Mouse (Mus musculus) limb, embryonic 10.5 days (tissue): ENCODE measurements around the gene Inpp5b. TPM values are rescaled to one million over a fixed set of nuclear protein-coding genes. Genes with fewer than 3 reads are reported as not detected.

ENCODE experiments used
- DNase-seq: peaks from one replicate; pipeline ENCODE4 v3.0.0-alpha.2; 2017; ENCODE audit warnings: low spot score
- H3K27ac ChIP-seq: fragments of 300-500 bp; sonication (generic); 2 replicates; pipeline ENCODE4 v1.5.1; 2016; ENCODE audit warnings: mild to moderate bottlenecking
- H3K27me3 ChIP-seq: fragments of 300-500 bp; sonication (generic); 2 replicates; pipeline ENCODE4 v1.6.1; 2016; ENCODE audit warnings: low read depth, mild to moderate bottlenecking; ENCODE audit not compliant: poor library complexity, severe bottlenecking
- H3K36me3 ChIP-seq: fragments of 300-500 bp; sonication (generic); 2 replicates; pipeline ENCODE4 v1.6.1; 2016; ENCODE audit warnings: mild to moderate bottlenecking, moderate library complexity
- H3K4me1 ChIP-seq: fragments of 300-500 bp; sonication (generic); 2 replicates; pipeline ENCODE4 v1.6.1; 2016
- H3K4me3 ChIP-seq: fragments of 300-500 bp; sonication (generic); 2 replicates; pipeline ENCODE4 v1.5.1; 2016; ENCODE audit warnings: mild to moderate bottlenecking, moderate library complexity
- H3K9me3 ChIP-seq: fragments of 300-500 bp; sonication (generic); replicated peaks from 2 replicates; pipeline ENCODE4 v1.6.1; 2016; ENCODE audit warnings: mild to moderate bottlenecking
- WGBS: fragments of 180-500 bp; shearing (Covaris S2); methylation state at CpG from one replicate; pipeline ENCODE4 v1.1.7; 2016; 5-methylcytosine and 5-hydroxymethylcytosine counted together
- polyA plus RNA-seq: library from polyadenylated mRNA; unstranded; fragments of >200 nt; fragmentation: Nextera tagmentation; extraction: Ambion mirVana; gene quantifications from 2 replicates; pipeline ENCODE4 v1.2.1, GENCODE M21; 2016

Inpp5b gene
- polyA plus RNA-seq, 1 experiment from 2014 or later: 22.8 TPM

GRCm38 (mm10) chr4:124811347-124811975 lies 69.8 kb downstream of the Inpp5b start:
- no peak overlapping the region for H3K27ac ChIP-seq
- 81% methylated on average over 9 of the region's 9 CpGs for WGBS
- no peak overlapping the region for H3K4me3 ChIP-seq
- no peaks in the 10 kb centered on the region for H3K4me1 ChIP-seq
- H3K36me3 ChIP-seq: peaks cover 65% of the 10 kb centered on the region
- no peak for DNase-seq
- H3K9me3 ChIP-seq: no peaks in the 10 kb centered on the region
- no peaks in the 10 kb centered on the region for H3K27me3 ChIP-seq

GRCm38 (mm10) chr4:124815901-124816300 lies 74.3 kb downstream of the Inpp5b start:
- H3K9me3 ChIP-seq: no peaks in the 10 kb centered on the region
- no peaks in the 10 kb centered on the region for H3K27me3 ChIP-seq
- 0 out of 2 replicates have a peak, but pooled peaks cover 3% of the 10 kb centered on the region for H3K4me1 ChIP-seq
- DNase-seq: no peak
- peaks cover 44% of the 10 kb centered on the region for H3K36me3 ChIP-seq
- no peak overlapping the region for H3K27ac ChIP-seq
- H3K4me3 ChIP-seq: no peak overlapping the region
- 96% methylated on average over 11 of the region's 11 CpGs for WGBS

- WGBS: 27% methylated on average over 6 of the region's 6 CpGs
- Histone ChIP-seq H3K4me3 (no peak overlapping the region), H3K27me3 (no peaks in the 10 kb centered on the region), H3K27ac (no peak overlapping the region), H3K36me3 (peaks cover 55% of the 10 kb centered on the region), H3K4me1 (0 out of 2 replicates have a peak, but pooled peaks cover 3% of the 10 kb centered on the region), H3K9me3 (no peaks in the 10 kb centered on the region)
- no peak for DNase-seq
These were observed 76.2 kb downstream of the Inpp5b start for GRCm38 (mm10) chr4:124817803-124818202.

GRCm38 (mm10) chr4:124818832-124819231 lies 77.2 kb downstream of the Inpp5b start:
- Histone ChIP-seq H3K27ac (no peak overlapping the region), H3K4me1 (0 out of 2 replicates have a peak, but pooled peaks cover 3% of the 10 kb centered on the region), H3K4me3 (no peak overlapping the region), H3K27me3 (no peaks in the 10 kb centered on the region), H3K9me3 (no peaks in the 10 kb centered on the region), H3K36me3 (peaks cover 56% of the 10 kb centered on the region)
- no peak for DNase-seq
- WGBS: 92% methylated on average over 4 of the region's 4 CpGs

- Histone ChIP-seq H3K4me1 (no peaks in the 10 kb centered on the region), H3K27me3 (no peaks in the 10 kb centered on the region), H3K9me3 (no peaks in the 10 kb centered on the region), H3K27ac (no peak overlapping the region), H3K4me3 (no peak overlapping the region), H3K36me3 (peaks cover 90% of the 10 kb centered on the region)
- no peak for DNase-seq
- 92% methylated on average over 6 of the region's 6 CpGs for WGBS
These were observed 83.3 kb downstream of the Inpp5b start for GRCm38 (mm10) chr4:124824967-124825366.

GRCm38 (mm10) chr4:124825371-124825965 lies 83.8 kb downstream of the Inpp5b start:
- Histone ChIP-seq H3K4me1 (no peaks in the 10 kb centered on the region), H3K4me3 (no peak overlapping the region), H3K9me3 (no peaks in the 10 kb centered on the region), H3K27me3 (no peaks in the 10 kb centered on the region), H3K36me3 (peaks cover 90% of the 10 kb centered on the region), H3K27ac (no peak overlapping the region)
- 96% methylated on average over 21 of the region's 21 CpGs for WGBS
- no peak for DNase-seq

- DNase-seq: no peak
- 81% methylated on average over 5 of the region's 5 CpGs for WGBS
- Histone ChIP-seq H3K9me3 (no peaks in the 10 kb centered on the region), H3K4me1 (no peaks in the 10 kb centered on the region), H3K27ac (no peak overlapping the region), H3K4me3 (no peak overlapping the region), H3K27me3 (no peaks in the 10 kb centered on the region), H3K36me3 (peaks cover 79% of the 10 kb centered on the region)
These were observed 88.0 kb downstream of the Inpp5b start for GRCm38 (mm10) chr4:124829671-124830070.

- peaks cover 68% of the 10 kb centered on the region for H3K36me3 ChIP-seq
- H3K4me1 ChIP-seq: no peaks in the 10 kb centered on the region
- no peak overlapping the region for H3K27ac ChIP-seq
- H3K9me3 ChIP-seq: no peaks in the 10 kb centered on the region
- 95% methylated on average over 10 of the region's 10 CpGs for WGBS
- no peak for DNase-seq
- H3K4me3 ChIP-seq: no peak overlapping the region
- no peaks in the 10 kb centered on the region for H3K27me3 ChIP-seq
These were observed 91.1 kb downstream of the Inpp5b start for GRCm38 (mm10) chr4:124832796-124833195.

GRCm38 (mm10) chr4:124838035-124838700 lies 96.5 kb downstream of the Inpp5b start:
- H3K4me3 ChIP-seq: no peak overlapping the region
- H3K27ac ChIP-seq: no peak overlapping the region
- no peak for DNase-seq
- WGBS: 89% methylated on average over 14 of the region's 14 CpGs
- H3K27me3 ChIP-seq: no peaks in the 10 kb centered on the region
- no peaks in the 10 kb centered on the region for H3K4me1 ChIP-seq
- H3K9me3 ChIP-seq: no peaks in the 10 kb centered on the region
- peaks cover 74% of the 10 kb centered on the region for H3K36me3 ChIP-seq

- Histone ChIP-seq H3K9me3 (no peaks in the 10 kb centered on the region), H3K4me3 (no peak overlapping the region), H3K4me1 (no peaks in the 10 kb centered on the region), H3K36me3 (peaks cover 81% of the 10 kb centered on the region), H3K27ac (no peak overlapping the region), H3K27me3 (no peaks in the 10 kb centered on the region)
- 100% methylated on average over 1 of the region's 1 CpGs for WGBS
- DNase-seq: no peak
These were observed 99.3 kb downstream of the Inpp5b start for GRCm38 (mm10) chr4:124840998-124841397.

- 59% methylated on average over 11 of the region's 11 CpGs for WGBS
- no peak overlapping the region for H3K27ac ChIP-seq
- 0 out of 2 replicates have a peak, but pooled peaks cover 6% of the 10 kb centered on the region for H3K4me1 ChIP-seq
- H3K27me3 ChIP-seq: no peaks in the 10 kb centered on the region
- no peak overlapping the region for H3K4me3 ChIP-seq
- DNase-seq: peak; percentile 47
- peaks cover 73% of the 10 kb centered on the region for H3K36me3 ChIP-seq
- H3K9me3 ChIP-seq: no peaks in the 10 kb centered on the region
These were observed 101.8 kb downstream of the Inpp5b start for GRCm38 (mm10) chr4:124843493-124843892.

GRCm38 (mm10) chr4:124847573-124847972 lies 105.9 kb downstream of the Inpp5b start:
- Histone ChIP-seq H3K27ac (no peak overlapping the region), H3K4me1 (peaks cover 28% of the 10 kb centered on the region), H3K27me3 (no peaks in the 10 kb centered on the region), H3K36me3 (peaks cover 42% of the 10 kb centered on the region), H3K9me3 (no peaks in the 10 kb centered on the region), H3K4me3 (0 out of 2 replicates have a peak overlapping the region, but pooled peaks have one; percentile 3)
- DNase-seq: peak; percentile 83
- WGBS: 13% methylated on average over 8 of the region's 8 CpGs

GRCm38 (mm10) chr4:124849631-124850260 lies 108.1 kb downstream of the Inpp5b start:
- no peaks in the 10 kb centered on the region for H3K9me3 ChIP-seq
- H3K4me3 ChIP-seq: peak overlapping the region; percentile 97
- no peak for DNase-seq
- 4% methylated on average over 24 of the region's 24 CpGs for WGBS
- H3K36me3 ChIP-seq: peaks cover 46% of the 10 kb centered on the region
- no peaks in the 10 kb centered on the region for H3K27me3 ChIP-seq
- H3K4me1 ChIP-seq: peaks cover 28% of the 10 kb centered on the region
- peak overlapping the region; percentile 93 for H3K27ac ChIP-seq
